In genomic region chr1:25167120-25167519, GRCm38 (mm10) we compare ENCODE assay signal across 17 mouse cellular contexts.
"Had no signal": no experiment of that assay in that cellular context is flagged by ENCODE, and none has a peak within 500 bp of the region (broad histone marks: within the 10 kb centered on the region; RNA-seq: fewer than 3 reads in every experiment).

No protein-coding gene starts in this region.

- H3K4me2 ChIP-seq: lung, embryonic 14.5 days; neural tube, embryonic 13.5 days had no signal

- H3K4me3 ChIP-seq: myocyte; neural tube, embryonic 13.5 days had no signal

- H3K9me3 ChIP-seq: neural tube, embryonic 13.5 days had no signal

- H3K36me3 ChIP-seq: neural tube, embryonic 13.5 days had no signal

- DNase-seq: kidney, adult 2 months; kidney, postnatal 25 days; liver, postnatal 0 days; lung, embryonic 14.5 days; midbrain, embryonic 14.5 days; retina, postnatal 1 day; right cerebral cortex, postnatal 4 days; thymus, adult 2 months; thymus, postnatal 14 days had no signal

- H3K27me3 ChIP-seq: neural tube, embryonic 13.5 days had no signal

- ATAC-seq: intestine, postnatal 0 days; liver, postnatal 0 days; lung, postnatal 0 days had no signal

- H3K9ac ChIP-seq: liver, embryonic 14.5 days; liver, postnatal 0 days; lung, embryonic 14.5 days; neural tube, embryonic 13.5 days had no signal

- H3K27ac ChIP-seq: kidney, postnatal 0 days; liver, embryonic 14.5 days; macrophage; stomach, postnatal 0 days had no signal
